Mouse (Mus musculus): Measurements from ENCODE around the gene Zmynd11. TPM values are rescaled to one million over a fixed set of nuclear protein-coding genes. Genes with fewer than 3 reads are reported as not detected.

Gene Zmynd11
- 21.9 and 23.6 TPM in 2 replicates for polyA plus RNA-seq (2012; rRNA removed)

DNA sequence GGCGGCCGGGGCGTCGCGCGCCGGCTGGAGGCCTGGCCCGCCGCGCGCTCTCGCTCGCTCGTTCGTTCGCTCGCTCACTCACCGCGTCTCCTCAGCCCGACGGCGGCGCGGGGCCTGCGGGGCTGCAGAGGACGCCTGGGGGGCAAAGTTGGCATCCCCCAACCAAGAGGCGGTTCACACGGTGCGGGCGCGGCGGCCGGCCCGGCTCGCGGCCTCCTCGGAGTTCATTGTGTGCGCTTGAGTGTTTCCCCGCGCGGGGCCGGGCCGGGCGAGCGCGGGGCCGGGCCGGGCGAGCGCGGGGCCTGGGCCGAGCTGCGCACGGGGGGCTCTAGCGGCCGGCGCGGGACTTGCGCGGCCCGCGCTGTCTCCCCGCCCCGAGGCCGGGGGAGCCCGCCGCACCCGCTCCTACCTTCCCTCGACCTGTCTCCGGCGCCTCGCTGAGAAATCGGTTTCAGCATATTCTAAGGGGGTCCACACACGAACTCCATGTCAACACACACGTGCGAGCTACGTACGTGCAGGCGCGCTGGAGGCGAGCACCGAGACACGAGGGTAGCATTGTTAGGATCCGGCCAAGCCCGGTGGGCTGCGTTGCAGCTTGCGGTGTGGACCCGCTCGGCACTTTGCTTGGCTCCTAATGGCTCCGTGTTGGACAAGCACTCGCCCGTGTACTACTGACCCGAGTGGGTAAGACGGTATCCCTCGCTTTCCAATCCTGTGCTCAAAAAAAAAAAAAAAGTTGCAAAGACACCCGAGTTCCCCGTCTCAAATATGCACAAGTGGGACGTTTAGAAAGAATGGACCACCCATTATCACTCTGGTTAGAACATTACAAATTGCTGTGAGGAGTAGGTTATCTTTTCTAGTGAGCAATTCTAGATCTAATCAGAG lies at the start of gene Zmynd11:
TSS of gene Zmynd11 (minus strand) at position 685 of the 891 bp plus-strand sequence.

Data from colon, adult 2 months (tissue).